Mouse (Mus musculus): Measurements from ENCODE around the gene Mbip.

DNA sequence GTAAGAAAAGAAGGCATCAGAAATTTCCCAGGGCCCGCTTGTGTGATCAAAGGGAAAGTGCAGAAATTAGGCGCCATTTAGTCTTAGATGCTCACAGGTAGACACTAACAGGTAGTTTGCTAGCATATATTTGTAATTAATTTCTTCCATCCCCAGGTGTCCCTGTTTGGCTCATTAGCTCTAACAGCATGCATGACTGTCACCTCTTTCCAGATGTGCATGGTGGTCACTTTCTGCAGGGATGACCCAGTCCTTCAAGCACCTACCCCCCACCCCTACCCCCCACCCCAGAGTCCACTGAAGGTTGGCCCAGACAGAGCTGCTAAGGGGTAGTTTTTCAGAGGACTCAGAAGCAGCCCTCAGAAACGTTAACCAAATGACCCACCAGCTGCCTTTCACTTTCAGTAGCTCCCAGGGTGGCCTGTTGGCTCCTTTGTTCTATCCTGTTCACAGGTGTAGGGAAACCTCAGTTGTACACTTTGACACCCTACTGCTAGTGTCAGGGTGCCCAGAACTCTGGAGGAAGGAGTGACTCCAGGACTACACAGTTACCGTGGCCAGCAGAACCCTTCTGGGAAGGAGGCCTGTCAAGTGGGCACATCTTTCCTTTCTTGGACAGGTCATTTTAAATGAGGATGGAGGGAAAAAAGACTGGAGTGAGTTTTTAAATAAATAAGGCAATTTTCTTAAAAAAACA lies 43.2 kb downstream of the Mbip start:
- TF ChIP-seq CTCF (IDR thresholded peaks at IDR 0.05; ENCODE audit: borderline replicate concordance, insufficient read depth, low read depth, low read length) (no peak), POLR2A (IDR thresholded peaks at IDR 0.05; ENCODE audit: borderline replicate concordance, insufficient read depth, low read length) (no peak)

Measured in cerebellum, adult 2 months (tissue).